In the genomic region with DNA sequence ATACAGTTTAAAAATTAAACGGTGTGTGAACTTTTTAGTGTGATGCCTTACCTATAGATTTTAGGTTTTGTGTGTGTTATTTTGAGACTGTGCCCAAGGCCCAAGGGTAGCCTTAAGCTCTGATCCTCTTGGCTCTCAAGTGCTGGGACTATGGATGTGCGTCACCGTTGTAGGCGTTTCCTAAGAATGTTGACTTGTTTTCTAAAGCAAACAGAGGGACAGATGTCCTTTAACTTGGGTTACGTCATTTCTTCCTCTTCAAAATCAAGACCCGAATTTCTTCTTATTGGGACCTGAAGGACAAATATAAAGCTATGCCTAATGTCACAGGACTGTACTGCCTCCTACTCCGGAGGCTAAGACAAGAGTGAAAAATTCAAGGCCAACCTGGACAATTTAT, we compare ENCODE assay signal across 8 mouse cellular contexts. TPM values are rescaled to one million over a fixed set of nuclear protein-coding genes. Genes with fewer than 3 reads are reported as not detected.
DNase-seq lines count a peak whose midpoint lies in the region; ATAC-seq and TF ChIP-seq lines count a peak whose summit lies in the region.

A gene (plus strand): TSS at position 229 of the 400 bp plus-strand sequence.

- intact Hi-C loops in left cerebral cortex, postnatal 10 days (cut with DNase I) = no loop called here

- peak within 1 kb of the TSS; percentile 65 for H3K4me2 ChIP-seq in lung, postnatal 0 days (replicated peaks; ENCODE audit: low read depth, low read length)
- peak within 1 kb of the TSS; percentile 62 for H3K4me2 ChIP-seq in embryonic facial prominence, embryonic 11.5 days (ENCODE audit: low read depth, low read length)
- peak within 1 kb of the TSS; percentile 77 for H3K4me2 ChIP-seq in heart, embryonic 13.5 days

- no peak for ATAC-seq in lung, postnatal 0 days
- ATAC-seq in embryonic facial prominence, embryonic 11.5 days (replicated peaks; ENCODE audit: insufficient number of reproducible peaks, low FRiP score, low TSS enrichment, low read depth) = no peak
- ATAC-seq in heart, embryonic 13.5 days (ENCODE audit: extremely low read depth, insufficient number of reproducible peaks, low FRiP score, low TSS enrichment) = no peak
- ATAC-seq in monocyte, adult 5-6 weeks (replicated peaks; ENCODE audit: insufficient number of reproducible peaks, low FRiP score, low TSS enrichment, poor library complexity, severe bottlenecking) = no peak

- no peak for TF ChIP-seq EP300 in lung, postnatal 0 days (IDR thresholded peaks at IDR 0.05)

- DNase-seq in lung, postnatal 0 days (ENCODE audit: low spot score) = no peak
- no peak for DNase-seq in lung, postnatal 10 days
- no peak for DNase-seq in embryonic facial prominence, embryonic 11.5 days (ENCODE audit: low spot score)
- no peak for DNase-seq in left cerebral cortex, postnatal 10 days (ENCODE audit: extremely low spot score in 1 of 2, low spot score in 2 of 2)
- no peak for DNase-seq in testis, postnatal 10 days (ENCODE audit: low spot score)
- no peak for DNase-seq in retina, postnatal 1 day

- peak within 1 kb of the TSS; percentile 77 for H3K4me3 ChIP-seq in lung, postnatal 0 days (ENCODE audit: low read depth, low read length)
- H3K4me3 ChIP-seq in embryonic facial prominence, embryonic 11.5 days (ENCODE audit: low read depth, low read length) = peak within 1 kb of the TSS; percentile 77
- peak within 1 kb of the TSS; percentile 79 for H3K4me3 ChIP-seq in heart, embryonic 13.5 days

- no peak for TF ChIP-seq CTCF in lung, postnatal 0 days (IDR thresholded peaks at IDR 0.05)

- H3K9me3 ChIP-seq in lung, postnatal 0 days (ENCODE audit: low read length) = no peaks in the 10 kb centered on the region
- H3K9me3 ChIP-seq in embryonic facial prominence, embryonic 11.5 days (replicated peaks; ENCODE audit: control insufficient read depth, low read length) = no peaks in the 10 kb centered on the region
- H3K9me3 ChIP-seq in heart, embryonic 13.5 days = no peaks in the 10 kb centered on the region

- peak within 1 kb of the TSS; percentile 85 for H3K27ac ChIP-seq in lung, postnatal 0 days (ENCODE audit: low read length)
- peak within 1 kb of the TSS; percentile 31; the same call in 1 of the 2 replicates for H3K27ac ChIP-seq in embryonic facial prominence, embryonic 11.5 days (replicated peaks; ENCODE audit: low read depth, low read length)
- peak within 1 kb of the TSS; percentile 84 for H3K27ac ChIP-seq in heart, embryonic 13.5 days (replicated peaks)

- 0 out of 2 replicates have a peak, but pooled peaks cover 5% of the 10 kb centered on the region for H3K36me3 ChIP-seq in lung, postnatal 0 days (ENCODE audit: insufficient read depth, low read length)
- H3K36me3 ChIP-seq in embryonic facial prominence, embryonic 11.5 days (replicated peaks; ENCODE audit: control insufficient read depth, insufficient read depth, low read depth, low read length) = peaks cover 2% of the 10 kb centered on the region
- peaks cover 21% of the 10 kb centered on the region for H3K36me3 ChIP-seq in heart, embryonic 13.5 days

- 88% methylated on average over 7 of the region's 7 CpGs for WGBS in lung, postnatal 0 days
- WGBS in embryonic facial prominence, embryonic 11.5 days = 94% methylated on average over 7 of the region's 7 CpGs
- WGBS in heart, embryonic 13.5 days = 93% methylated on average over 7 of the region's 7 CpGs

- H3K27me3 ChIP-seq in lung, postnatal 0 days (replicated peaks; ENCODE audit: insufficient read depth, low read length) = no peaks in the 10 kb centered on the region
- no peaks in the 10 kb centered on the region for H3K27me3 ChIP-seq in embryonic facial prominence, embryonic 11.5 days (ENCODE audit: control insufficient read depth, insufficient read depth, low read length)
- H3K27me3 ChIP-seq in heart, embryonic 13.5 days (replicated peaks) = peaks cover 16% of the 10 kb centered on the region

- peak within 1 kb of the TSS; percentile 66 for H3K9ac ChIP-seq in lung, postnatal 0 days (replicated peaks; ENCODE audit: low read depth)
- H3K9ac ChIP-seq in embryonic facial prominence, embryonic 11.5 days (replicated peaks; ENCODE audit: low read length) = peak within 1 kb of the TSS; percentile 74
- peak within 1 kb of the TSS; percentile 86 for H3K9ac ChIP-seq in heart, embryonic 13.5 days

- no peaks in the 10 kb centered on the region for H3K4me1 ChIP-seq in lung, postnatal 0 days (ENCODE audit: insufficient read depth, low read depth, low read length)
- H3K4me1 ChIP-seq in embryonic facial prominence, embryonic 11.5 days (ENCODE audit: control insufficient read depth, insufficient read depth, low read length) = no peaks in the 10 kb centered on the region; the same call in 1 of the 2 replicates
- H3K4me1 ChIP-seq in heart, embryonic 13.5 days = peaks cover 23% of the 10 kb centered on the region

RNA-seq across cellular contexts. Expression of the gene that starts here (rescaled TPM):
- polyA plus RNA-seq in lung, postnatal 0 days (2015; fragmentation: Nextera tagmentation; extraction: Ambion mirVana) = 25.2 and 26.0 TPM in 2 replicates
- polyA plus RNA-seq in embryonic facial prominence, embryonic 11.5 days (2014; fragmentation: Nextera tagmentation; extraction: Ambion mirVana) = 60.9 and 68.6 TPM in 2 replicates
- 36.2 and 36.4 TPM in 2 replicates for polyA plus RNA-seq in heart, embryonic 13.5 days (2015; fragmentation: Nextera tagmentation; extraction: Ambion mirVana)
- total RNA-seq in left cerebral cortex, postnatal 10 days (2021) = 100 to 1,000 TPM in 1 of 2 experiments, 10 to 100 TPM in 1; 96.8 to 102 TPM
- total RNA-seq in monocyte, adult 5-6 weeks (2017) = 21.3 to 43.8 TPM (median 39.0 TPM) in 3 replicates

Comparison
In these comparisons a context has a peak if more than half of its experiments do, and no peak if none do; other contexts are left out.
1. H3K27ac ChIP-seq: peak in every context shown above with its lines; median percentile 85 in lung, postnatal 0 days; 84 in heart, embryonic 13.5 days; 31 in embryonic facial prominence, embryonic 11.5 days.